Mouse (Mus musculus) brown adipose tissue, adult 24 weeks (tissue): ENCODE results near the gene Cables2. TPM values are rescaled to one million over a fixed set of nuclear protein-coding genes. Genes with fewer than 3 reads are reported as not detected.

Source experiments
- H3K27ac ChIP-seq: fragments of 200-500 bp; replicated peaks from 2 replicates; pipeline ENCODE4 v1.5.1; 2012; ENCODE audit warnings: low read depth, mild to moderate bottlenecking, low read length
- H3K4me1 ChIP-seq: fragments of 200-500 bp; 2 replicates; pipeline ENCODE4 v1.6.1; 2012; ENCODE audit warnings: low read length, mixed read lengths; ENCODE audit not compliant: control insufficient read depth, insufficient read depth, insufficient read length
- H3K4me3 ChIP-seq: fragments of 200-500 bp; 2 replicates; pipeline ENCODE4 v1.5.1; 2012; ENCODE audit warnings: low read depth, mild to moderate bottlenecking, low read length, moderate library complexity; ENCODE audit not compliant: insufficient read depth
- polyA plus RNA-seq: library from polyadenylated mRNA; stranded (reverse); fragments of >200 nt; gene quantifications from 2 replicates; pipeline ENCODE4 v1.2.4, GENCODE M21; 2012; ENCODE audit not compliant: missing spikeins, insufficient read depth, insufficient read length

Gene Cables2
- 4.6 and 5.1 TPM in 2 replicates for polyA plus RNA-seq

- Histone ChIP-seq H3K4me3 (peak within 1 kb of the TSS; percentile 81), H3K4me1 (peaks cover 13% of the 10 kb centered on the region), H3K27ac (peak within 1 kb of the TSS; percentile 7)
Observed at GRCm38 (mm10) chr2:180273394-180274244, at the start of gene Cables2. TSS of gene Cables2 (minus strand) at chr2:180273496.

- Histone ChIP-seq H3K4me3 (no peak overlapping the region), H3K27ac (no peak overlapping the region), H3K4me1 (no peaks in the 10 kb centered on the region)
Observed at GRCm38 (mm10) chr2:180322674-180323355, 49.5 kb upstream of the Cables2 start.

- Histone ChIP-seq H3K27ac (no peak overlapping the region), H3K4me1 (no peaks in the 10 kb centered on the region), H3K4me3 (no peak overlapping the region)
Observed at GRCm38 (mm10) chr2:180320216-180320615, 46.9 kb upstream of the Cables2 start.

- H3K27ac ChIP-seq = no peak overlapping the region
- H3K4me1 ChIP-seq = no peaks in the 10 kb centered on the region
- H3K4me3 ChIP-seq = no peak overlapping the region
Observed at GRCm38 (mm10) chr2:180317591-180317990, 44.3 kb upstream of the Cables2 start.

GRCm38 (mm10) chr2:180314292-180314691 lies 41.0 kb upstream of the Cables2 start:
- H3K27ac ChIP-seq = no peak overlapping the region
- H3K4me3 ChIP-seq = no peak overlapping the region
- H3K4me1 ChIP-seq = no peaks in the 10 kb centered on the region

GRCm38 (mm10) chr2:180311147-180311546 lies 37.9 kb upstream of the Cables2 start:
- Histone ChIP-seq H3K4me1 (no peaks in the 10 kb centered on the region), H3K27ac (no peak overlapping the region), H3K4me3 (no peak overlapping the region)

- H3K4me1 ChIP-seq = no peaks in the 10 kb centered on the region
- H3K4me3 ChIP-seq = no peak overlapping the region
- H3K27ac ChIP-seq = no peak overlapping the region
Observed at GRCm38 (mm10) chr2:180307680-180308079, 34.4 kb upstream of the Cables2 start.

GRCm38 (mm10) chr2:180306423-180307168 lies 33.3 kb upstream of the Cables2 start:
- Histone ChIP-seq H3K4me3 (no peak overlapping the region), H3K4me1 (no peaks in the 10 kb centered on the region), H3K27ac (no peak overlapping the region)

GRCm38 (mm10) chr2:180306009-180306408 lies 32.7 kb upstream of the Cables2 start:
- Histone ChIP-seq H3K4me1 (no peaks in the 10 kb centered on the region), H3K4me3 (no peak overlapping the region), H3K27ac (no peak overlapping the region)

- Histone ChIP-seq H3K27ac (no peak overlapping the region), H3K4me1 (no peaks in the 10 kb centered on the region), H3K4me3 (no peak overlapping the region)
Observed at GRCm38 (mm10) chr2:180305490-180305889, 32.2 kb upstream of the Cables2 start.

- Histone ChIP-seq H3K4me1 (no peaks in the 10 kb centered on the region), H3K27ac (no peak overlapping the region)
Observed at GRCm38 (mm10) chr2:180304554-180304953, 31.3 kb upstream of the Cables2 start.

GRCm38 (mm10) chr2:180303468-180303867 lies 30.2 kb upstream of the Cables2 start:
- no peak overlapping the region for H3K27ac ChIP-seq
- no peaks in the 10 kb centered on the region for H3K4me1 ChIP-seq
- H3K4me3 ChIP-seq = no peak overlapping the region

More at GRCm38 (mm10) chr2:180304554-180304953, 31.3 kb upstream of the Cables2 start:
- no peak overlapping the region for H3K4me3 ChIP-seq

GRCm38 (mm10) chr2:180302201-180302600 lies 28.9 kb upstream of the Cables2 start:
- H3K4me3 ChIP-seq = no peak overlapping the region
- H3K4me1 ChIP-seq = no peaks in the 10 kb centered on the region
- H3K27ac ChIP-seq = no peak overlapping the region

- Histone ChIP-seq H3K4me3 (no peak overlapping the region), H3K4me1 (no peaks in the 10 kb centered on the region), H3K27ac (no peak overlapping the region)
Observed at GRCm38 (mm10) chr2:180300771-180301170, 27.5 kb upstream of the Cables2 start.

GRCm38 (mm10) chr2:180300252-180300651 lies 27.0 kb upstream of the Cables2 start:
- Histone ChIP-seq H3K4me3 (no peak overlapping the region), H3K4me1 (no peaks in the 10 kb centered on the region), H3K27ac (no peak overlapping the region)
